Mouse (Mus musculus): Measurements from ENCODE around the gene Nono.

The Nono gene

GRCm38 (mm10) chrX:101429142-101429949 lies at the start of gene Nono:
Nono (plus strand) TSS chrX:101429318.
- in situ Hi-C loops (cut with MboI; ENCODE audit: unreplicated experiment in 2 of 2): loop anchor here in 1 of 2 experiments (10.0 kb wide), 1 partner anchor 95 kb away; no protein-coding TSS in a partner anchor

GRCm38 (mm10) chrX:101379744-101380143 lies 49.4 kb upstream of the Nono start:
- in situ Hi-C loops (cut with MboI; ENCODE audit: unreplicated experiment in 2 of 2): no loop called here

DNA sequence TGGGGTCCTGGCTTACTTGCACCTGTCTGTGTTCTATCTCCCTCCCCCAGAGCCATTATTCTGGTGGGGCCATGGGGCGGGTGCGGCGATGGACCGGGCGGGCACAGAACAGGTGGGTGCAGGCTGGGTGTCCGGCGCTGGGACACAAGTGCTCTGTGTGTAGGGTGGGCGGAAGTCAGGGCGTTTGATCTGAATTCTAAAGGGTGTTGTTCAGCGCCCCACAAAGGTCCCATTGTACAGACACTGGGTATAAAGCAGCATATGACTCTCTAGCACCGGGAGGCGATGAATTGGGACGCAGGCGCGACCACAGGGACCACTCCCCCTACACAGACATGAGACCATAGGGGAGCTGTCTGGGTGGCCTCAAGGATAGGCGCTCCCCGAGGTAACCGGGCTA lies 45.7 kb upstream of the Nono start:
- in situ Hi-C loops (cut with MboI; ENCODE audit: unreplicated experiment in 2 of 2): no loop called here

DNA sequence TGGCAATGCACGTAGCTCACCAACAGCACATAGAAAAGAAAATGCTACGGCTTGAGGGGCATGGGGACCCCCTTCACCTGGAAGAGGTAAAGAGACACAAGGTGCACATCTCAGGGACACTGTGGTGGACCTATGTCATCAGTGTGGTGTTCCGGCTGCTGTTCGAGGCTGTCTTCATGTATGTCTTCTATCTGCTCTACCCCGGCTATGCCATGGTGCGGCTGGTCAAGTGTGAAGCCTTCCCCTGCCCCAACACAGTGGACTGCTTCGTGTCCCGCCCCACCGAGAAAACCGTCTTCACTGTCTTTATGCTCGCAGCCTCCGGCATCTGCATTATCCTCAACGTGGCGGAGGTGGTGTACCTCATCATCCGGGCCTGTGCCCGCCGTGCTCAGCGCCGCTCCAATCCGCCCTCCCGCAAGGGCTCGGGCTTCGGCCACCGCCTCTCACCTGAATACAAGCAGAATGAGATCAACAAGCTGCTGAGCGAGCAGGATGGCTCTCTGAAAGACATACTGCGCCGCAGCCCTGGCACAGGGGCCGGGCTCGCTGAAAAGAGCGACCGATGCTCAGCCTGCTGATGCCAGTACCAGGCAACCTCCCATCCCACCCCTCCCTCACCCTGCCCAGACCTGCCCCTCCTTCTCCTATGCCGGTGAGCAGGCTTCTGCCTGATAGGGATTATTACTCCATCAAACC lies 44.5 kb upstream of the Nono start:
- in situ Hi-C loops (cut with MboI; ENCODE audit: unreplicated experiment in 2 of 2): no loop called here

DNA sequence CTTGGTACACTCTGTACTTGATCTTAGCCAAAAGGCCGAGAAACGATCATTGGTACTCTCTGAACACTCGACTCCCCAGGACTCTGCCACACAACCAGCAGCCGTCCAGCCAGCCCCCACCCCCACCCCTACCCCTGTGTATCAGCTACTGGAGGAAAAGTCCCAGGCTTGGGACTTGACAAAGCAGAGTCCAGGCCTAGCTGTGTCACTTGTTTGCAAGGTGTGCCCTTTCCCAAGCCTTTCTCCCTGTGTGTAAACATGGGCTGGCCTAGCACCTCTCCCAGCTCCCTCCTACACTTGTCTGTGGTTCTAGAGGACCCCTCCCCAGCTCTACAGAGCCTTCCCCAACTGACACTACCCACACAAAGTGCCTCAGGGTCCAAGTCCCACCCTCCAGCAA lies 42.9 kb upstream of the Nono start:
- in situ Hi-C loops (cut with MboI; ENCODE audit: unreplicated experiment in 2 of 2): no loop called here

DNA sequence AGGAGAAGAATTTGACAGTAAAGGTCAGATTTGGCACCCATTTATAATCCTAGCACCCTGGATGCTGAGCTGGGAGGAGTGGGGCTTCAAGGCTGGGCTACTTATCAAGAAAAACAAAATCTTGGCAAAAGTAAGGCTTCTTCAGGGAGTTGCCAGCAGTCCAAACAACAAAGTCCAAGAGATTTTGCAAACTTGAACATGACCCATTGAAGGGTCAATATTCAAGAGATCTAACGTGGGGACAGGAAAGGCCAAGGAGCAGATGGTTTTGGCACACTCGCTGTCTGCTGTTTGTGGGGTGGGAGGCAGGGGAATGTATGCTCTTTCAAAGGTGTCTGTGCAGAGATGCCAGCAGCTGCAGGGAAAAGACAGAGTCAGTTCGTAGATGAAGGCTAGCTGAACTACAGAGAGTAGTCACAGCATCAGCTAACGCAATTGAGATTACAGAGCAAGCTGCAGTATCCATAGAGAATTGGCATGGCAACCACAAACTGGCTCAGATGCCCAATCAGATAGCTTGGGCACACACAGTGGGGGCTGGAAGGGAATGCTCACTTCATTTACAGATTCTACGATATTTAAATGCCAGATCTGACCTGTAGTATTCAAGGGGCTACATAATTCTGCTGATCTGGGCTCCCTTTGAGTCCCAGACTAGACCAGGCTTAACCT lies 40.1 kb upstream of the Nono start:
- in situ Hi-C loops (cut with MboI; ENCODE audit: unreplicated experiment in 2 of 2): no loop called here

GRCm38 (mm10) chrX:101394341-101394740 lies 34.8 kb upstream of the Nono start:
- in situ Hi-C loops (cut with MboI; ENCODE audit: unreplicated experiment in 2 of 2): no loop called here

DNA sequence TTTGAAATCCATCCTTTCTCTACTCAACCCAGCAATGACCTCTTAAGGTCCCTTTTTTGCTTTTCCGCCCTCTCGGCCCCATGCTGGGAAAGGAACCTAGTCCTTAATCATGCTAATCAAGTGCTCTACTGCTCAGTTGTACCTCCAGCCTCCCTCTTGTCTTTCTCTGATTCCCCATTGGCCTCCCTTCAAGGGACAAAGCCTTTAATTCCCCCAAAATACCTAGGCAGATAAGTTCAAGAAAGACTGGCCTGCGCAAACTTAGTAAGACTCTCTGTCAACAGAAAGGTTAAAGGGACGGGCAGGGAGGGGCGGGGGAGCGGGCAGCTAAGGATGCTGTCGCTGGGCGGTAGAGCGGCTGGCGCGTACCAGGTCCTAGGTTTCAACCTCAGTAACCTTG lies 32.7 kb upstream of the Nono start:
- in situ Hi-C loops (cut with MboI; ENCODE audit: unreplicated experiment in 2 of 2): no loop called here

GRCm38 (mm10) chrX:101418946-101419724 lies 10.0 kb upstream of the Nono start:
- in situ Hi-C loops (cut with MboI; ENCODE audit: unreplicated experiment in 2 of 2): no loop called here

DNA sequence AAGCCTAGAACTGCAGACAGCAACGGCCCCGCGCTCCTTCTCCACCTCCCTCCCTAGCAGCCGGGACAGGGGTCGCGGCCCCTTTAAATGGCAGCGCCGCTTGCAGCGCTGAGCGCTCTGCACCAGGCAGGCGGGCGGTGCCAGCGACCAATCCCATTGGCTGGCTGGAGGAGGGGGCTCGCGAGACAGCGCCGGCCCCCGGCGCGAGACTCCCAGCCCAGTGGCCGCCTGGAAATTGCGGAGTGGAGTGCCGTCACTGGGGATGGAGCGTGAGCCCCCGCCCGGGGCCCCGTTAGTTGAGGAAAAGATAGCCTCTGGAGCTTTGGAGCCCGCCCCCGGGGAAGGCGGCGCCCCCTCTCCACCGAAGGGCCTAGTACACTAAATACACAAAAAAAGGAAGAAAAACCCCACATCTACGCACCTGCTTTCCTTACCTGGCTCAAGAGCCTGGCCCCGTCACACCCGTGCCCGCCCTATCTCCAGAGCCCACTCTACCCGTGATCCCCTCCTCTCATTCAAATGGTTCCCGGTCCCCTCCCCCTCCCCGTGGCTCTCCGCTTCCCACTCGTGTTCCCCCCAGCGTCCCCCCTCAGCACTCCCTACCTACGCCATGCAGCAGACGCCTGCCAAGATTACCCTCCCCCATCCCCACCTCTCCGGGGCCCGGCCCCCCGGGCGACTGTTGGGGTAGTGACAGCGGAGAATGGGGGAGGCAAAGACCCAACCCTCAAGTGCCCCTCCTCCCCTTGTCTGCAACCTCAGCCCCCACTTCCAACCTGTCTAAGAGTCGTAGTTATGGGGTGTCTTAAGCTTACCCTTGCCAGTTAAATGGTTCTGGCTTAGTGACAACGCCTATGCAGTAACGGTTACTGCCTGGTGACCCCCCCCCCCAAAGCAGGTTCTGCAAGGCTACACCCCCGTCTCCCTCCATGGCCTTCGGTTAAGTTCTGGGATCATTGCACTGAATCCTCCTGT lies 9.1 kb upstream of the Nono start:
- in situ Hi-C loops (cut with MboI; ENCODE audit: unreplicated experiment in 2 of 2): loop anchor here in 1 of 2 experiments (10.0 kb wide), 1 partner anchor 85 kb away; no protein-coding TSS in a partner anchor

- in situ Hi-C loops (cut with MboI; ENCODE audit: unreplicated experiment in 2 of 2): loop anchor here in 1 of 2 experiments (10.0 kb wide), 1 partner anchor 86 kb away; no protein-coding TSS in a partner anchor
Observed at GRCm38 (mm10) chrX:101420700-101421095, 8.4 kb upstream of the Nono start, which contains the start of gene Zmym3. Zmym3 (minus strand) TSS chrX:101420849.

DNA sequence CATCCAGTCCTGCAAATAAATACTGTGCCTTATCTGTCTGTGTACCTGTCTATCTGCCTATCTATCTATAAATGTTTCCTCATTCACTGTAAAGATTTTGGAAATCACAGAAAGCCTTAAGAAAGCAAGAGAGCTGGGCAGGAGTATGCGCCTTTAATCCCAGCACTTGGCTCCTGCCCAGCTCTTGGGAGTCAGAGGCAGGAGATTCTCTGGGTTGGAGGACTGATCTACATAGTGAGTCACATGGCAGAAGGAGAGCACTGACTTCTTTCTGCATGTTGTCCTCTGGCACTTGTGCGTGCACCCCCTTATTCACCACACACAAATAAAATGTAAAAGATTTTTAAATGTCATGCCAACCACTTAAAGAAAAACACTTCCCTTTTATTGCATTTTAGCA lies 5.7 kb upstream of the Nono start:
- in situ Hi-C loops (cut with MboI; ENCODE audit: unreplicated experiment in 2 of 2): loop anchor here in 1 of 2 experiments (10.0 kb wide), 1 partner anchor 89 kb away; no protein-coding TSS in a partner anchor

GRCm38 (mm10) chrX:101427774-101428173 lies 1.3 kb upstream of the Nono start:
- in situ Hi-C loops (cut with MboI; ENCODE audit: unreplicated experiment in 2 of 2): loop anchor here in 1 of 2 experiments (10.0 kb wide), 1 partner anchor 93 kb away; no protein-coding TSS in a partner anchor

GRCm38 (mm10) chrX:101428785-101429141 lies 355 bp upstream of the Nono start:
- in situ Hi-C loops (cut with MboI; ENCODE audit: unreplicated experiment in 2 of 2): loop anchor here in 1 of 2 experiments (10.0 kb wide), 1 partner anchor 94 kb away; no protein-coding TSS in a partner anchor

- in situ Hi-C loops (cut with MboI; ENCODE audit: unreplicated experiment in 2 of 2): loop anchor here in 1 of 2 experiments (10.0 kb wide), 1 partner anchor 95 kb away; no protein-coding TSS in a partner anchor
Observed at GRCm38 (mm10) chrX:101429976-101430375, 858 bp downstream of the Nono start.

DNA sequence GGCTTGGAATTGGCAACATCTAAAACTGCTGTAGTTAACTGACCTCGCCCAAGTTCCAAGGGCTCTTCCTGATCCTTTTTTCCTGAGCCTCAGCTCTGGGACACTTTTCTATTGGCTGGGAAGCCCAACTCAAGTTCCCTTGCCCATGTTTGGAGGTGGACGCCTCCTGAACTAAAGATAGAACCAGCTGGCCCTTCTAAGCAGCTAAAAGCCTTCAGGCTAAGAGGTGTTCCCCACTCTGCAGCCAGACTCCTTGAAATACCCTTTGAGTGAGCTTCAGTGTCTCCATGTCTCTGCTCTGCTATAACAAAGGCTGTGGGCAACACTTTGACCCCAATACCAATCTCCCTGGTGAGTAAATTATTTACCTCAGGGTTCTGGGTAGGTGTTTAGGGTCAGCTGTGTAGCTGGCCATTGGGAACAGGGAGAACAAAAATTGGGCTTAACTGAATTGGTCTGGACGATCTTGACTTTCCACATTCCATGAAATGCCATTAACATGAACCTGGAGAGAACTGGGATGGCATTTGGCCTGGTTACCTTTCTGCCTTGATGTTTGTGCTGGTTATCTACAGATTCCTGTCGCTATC lies 19.9 kb downstream of the Nono start, which contains the start of gene Itgb1bp2:
Gene Itgb1bp2 (plus strand): TSS at position 203 of the 590 bp plus-strand sequence.
- in situ Hi-C loops (cut with MboI; ENCODE audit: unreplicated experiment in 2 of 2): loop anchor here in 1 of 2 experiments (10.0 kb wide), 2 partner anchors 106 to 216 kb away; no protein-coding TSS in a partner anchor

GRCm38 (mm10) chrX:101451147-101451546 lies 22.0 kb downstream of the Nono start:
- in situ Hi-C loops (cut with MboI; ENCODE audit: unreplicated experiment in 2 of 2): loop anchor here in 1 of 2 experiments (25.0 kb wide), 1 partner anchor 111 kb away; no protein-coding TSS in a partner anchor

DNA sequence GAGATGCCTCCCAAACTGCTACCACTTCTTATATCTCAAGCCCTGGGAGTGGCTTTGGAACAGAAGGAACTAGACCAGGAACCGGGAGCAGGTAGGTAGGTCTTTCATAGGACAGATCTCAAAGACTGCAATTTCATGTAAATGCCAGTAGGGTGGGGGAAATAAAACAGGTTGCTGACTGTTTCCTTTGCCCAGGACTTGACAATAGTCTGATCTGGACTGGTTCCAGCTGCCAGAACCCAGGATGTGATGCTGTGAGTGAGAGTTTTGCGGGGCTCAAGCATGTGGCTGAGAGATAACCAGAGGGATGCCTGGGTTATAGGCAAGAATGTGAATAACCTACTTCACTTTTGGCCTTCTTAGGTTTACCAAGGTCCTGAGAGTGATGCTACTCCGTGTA lies 22.5 kb downstream of the Nono start:
- in situ Hi-C loops (cut with MboI; ENCODE audit: unreplicated experiment in 2 of 2): loop anchor here in 1 of 2 experiments (25.0 kb wide), 1 partner anchor 111 kb away; no protein-coding TSS in a partner anchor

Measured in v-Abl transformed pro-B cells (cell line).